Mouse (Mus musculus): ENCODE measurements at regions not wholly inside any gene's neighbourhood (a gene's known extent, or its start where the extent isn't known, plus 50 kb on each side); places are given as distances from the start of the nearest gene placed in this dataset.

DNA sequence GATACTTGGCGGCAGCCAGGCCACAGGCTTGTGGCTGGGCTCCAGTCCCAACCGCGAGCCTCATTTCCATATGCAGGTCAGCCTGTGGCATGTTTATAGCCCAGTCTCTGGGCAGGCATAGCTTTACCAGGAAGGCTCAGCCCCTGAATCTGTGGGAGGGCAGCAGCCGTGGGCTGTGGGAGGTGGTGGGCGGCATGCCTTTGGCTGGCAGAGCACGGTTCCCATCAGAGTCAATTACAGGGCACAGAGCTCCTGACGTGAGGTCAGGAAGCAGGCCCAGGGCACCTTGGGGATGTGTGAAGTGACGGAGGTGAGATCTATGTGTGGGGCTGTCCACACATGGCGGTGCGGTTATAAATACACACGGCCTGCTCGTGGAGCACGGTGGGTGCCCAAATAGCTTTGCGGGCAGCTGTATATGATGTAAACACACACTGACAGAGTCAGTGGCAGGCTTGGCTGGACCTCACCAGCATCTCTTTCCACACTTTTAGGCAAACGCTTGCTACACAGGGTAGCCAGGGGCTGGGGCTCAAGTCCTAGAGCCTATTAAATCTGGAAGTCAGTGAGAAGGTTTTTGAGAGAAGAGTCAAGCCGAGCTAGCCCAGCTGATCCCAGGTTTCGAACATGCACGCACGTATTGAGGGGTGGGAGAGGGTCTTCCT lies 71.8 kb downstream of the Gm525 start:
- no peak for DNase-seq (ENCODE audit: low spot score)

DNA sequence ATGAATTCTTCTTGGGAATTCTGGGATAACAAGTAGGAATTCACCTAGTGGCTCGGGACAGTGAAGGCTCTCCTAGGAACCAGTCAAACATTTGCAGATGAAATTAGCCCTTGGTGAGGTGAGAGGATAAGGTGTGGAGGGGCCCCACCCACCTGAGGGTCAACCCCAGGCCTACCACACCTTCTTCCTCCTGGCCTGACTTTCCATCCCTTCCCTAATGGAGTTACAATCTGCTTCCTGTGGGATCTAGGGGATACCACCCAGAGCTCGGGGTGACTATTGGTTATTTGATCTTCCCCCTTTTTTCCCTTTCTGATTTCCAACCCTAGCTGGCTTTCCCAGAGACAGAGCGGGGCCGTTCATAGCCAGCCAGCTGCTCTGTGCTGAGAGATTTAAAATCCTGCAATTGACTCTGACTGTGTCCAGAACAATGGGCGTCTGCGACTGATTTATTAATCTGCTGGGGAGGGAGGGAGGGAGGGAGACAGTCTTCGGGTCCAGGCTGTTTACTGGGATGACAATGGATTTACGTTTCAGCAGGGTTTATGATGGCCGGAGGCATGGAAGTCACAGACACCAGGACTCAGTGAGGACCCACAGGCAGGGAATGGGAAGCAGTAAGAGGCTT lies 69.0 kb downstream of the Gm525 start:
- no peak for DNase-seq (ENCODE audit: low spot score)
